Mouse (Mus musculus) left cerebral cortex, adult 8-10 months (tissue): ENCODE data around the gene Gbp2b. TPM values are rescaled to one million over a fixed set of nuclear protein-coding genes. Genes with fewer than 3 reads are reported as not detected.
"Not testable (repeated sequence)": the region's sequence is repeated elsewhere in the genome, so short reads cannot be mapped to it uniquely, and the experiment has no call there.

Experiments used
- DNase-seq, 2 experiments: peaks; one replicate each; pipeline ENCODE4 v3.0.0; 2022; ENCODE audit warnings: low spot score in 2 of 2
- total RNA-seq, 4 experiments: library from RNA; stranded (reverse); gene quantifications; 2 replicates each; pipeline ENCODE4 v1.2.4; 2022

Gbp2b gene
- not detected for total RNA-seq

GRCm38 (mm10) chr3:142594547-142594946 is at the start of gene Gbp2b:
Gene Gbp2b, plus strand, starts transcription at chr3:142594847.
- DNase-seq, result no peak

- no peak for DNase-seq
These were observed 48.0 kb upstream of the Gbp2b start for GRCm38 (mm10) chr3:142546690-142547089.

DNA sequence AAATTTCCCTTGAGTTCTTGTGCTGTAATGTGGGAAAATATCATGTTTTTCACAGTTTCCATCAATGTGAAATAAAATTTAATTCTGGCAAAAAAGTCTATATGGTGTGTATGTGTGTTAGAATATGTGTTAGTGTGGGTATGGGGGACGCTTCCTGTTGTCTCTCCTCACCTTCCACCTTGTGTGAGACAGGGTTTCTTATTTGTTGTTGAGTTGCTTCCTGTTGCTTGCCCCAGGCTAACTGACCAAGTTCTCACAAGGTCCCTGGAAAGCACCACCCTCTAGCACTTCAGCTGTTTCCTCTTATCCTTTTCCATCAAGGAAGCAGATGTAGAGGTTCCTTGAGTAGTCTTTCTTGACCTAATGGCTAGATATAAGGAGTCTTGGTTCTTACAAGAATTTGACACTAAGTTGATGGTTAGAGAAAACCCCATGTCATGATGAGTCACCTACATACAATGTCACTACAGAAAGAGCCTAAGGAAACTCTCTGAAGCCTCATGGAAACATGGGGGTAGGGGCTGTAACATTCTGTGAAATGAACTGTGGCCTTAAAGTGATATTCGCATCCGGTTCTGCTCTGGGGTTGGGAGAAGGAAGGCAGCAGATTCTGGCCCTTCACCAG is 44.5 kb upstream of the Gbp2b start:
- no peak for DNase-seq

GRCm38 (mm10) chr3:142554601-142555000 is 40.0 kb upstream of the Gbp2b start:
- no peak for DNase-seq

DNA sequence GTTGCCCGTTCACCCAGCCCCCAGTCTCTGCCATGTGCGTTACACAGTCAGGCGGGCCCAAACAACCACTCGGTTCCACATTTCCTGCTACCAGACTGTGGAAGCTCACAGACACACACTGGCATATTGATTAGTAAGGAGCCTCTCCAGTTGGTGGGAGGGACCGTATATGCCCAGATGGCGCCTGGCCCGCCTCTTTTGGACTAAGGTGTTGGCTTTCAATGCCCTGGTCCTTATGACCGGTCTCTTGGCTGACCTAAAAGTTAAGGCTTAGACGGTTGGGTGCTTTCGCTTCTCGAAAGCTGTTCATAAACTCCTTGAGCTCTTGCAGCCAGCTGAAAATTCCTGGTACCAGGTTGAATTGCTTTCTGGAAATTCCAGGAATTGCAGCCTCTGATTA is 39.0 kb upstream of the Gbp2b start:
- no peak for DNase-seq

DNA sequence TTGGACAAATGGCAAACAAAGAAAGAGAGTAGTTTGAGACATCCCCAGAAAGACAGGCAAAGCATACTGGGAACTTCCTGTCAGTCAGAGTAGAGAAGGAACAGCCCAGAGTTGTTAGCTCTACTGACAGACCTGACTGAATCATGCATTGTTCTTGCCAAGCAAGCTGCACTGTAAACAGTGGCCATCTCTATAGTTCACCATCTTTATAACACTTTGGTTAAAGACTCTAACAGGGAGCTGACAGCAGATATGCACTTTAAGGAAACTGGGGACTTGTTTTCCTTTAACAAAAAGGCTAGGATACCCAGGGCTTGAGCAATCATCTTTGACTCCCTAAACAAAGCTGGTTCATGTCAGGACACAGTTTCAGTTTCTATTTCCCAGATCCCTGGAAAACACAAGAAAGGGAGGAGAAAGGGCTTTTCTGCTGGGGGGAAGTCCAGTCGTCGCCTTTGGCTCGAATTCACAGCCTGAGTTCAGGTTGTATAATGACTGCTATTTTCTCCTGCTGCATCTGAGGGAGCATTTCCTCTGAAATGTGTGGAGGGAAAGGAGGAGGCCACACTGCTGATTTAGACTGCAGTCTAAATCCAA is 34.9 kb upstream of the Gbp2b start, which contains the start of gene Gbp3:
Gene Gbp3, plus strand, starts transcription at position 395 of the 597 bp plus-strand sequence.
- DNase-seq, result no peak

GRCm38 (mm10) chr3:142560296-142560948 is 34.2 kb upstream of the Gbp2b start:
- DNase-seq, result peak; percentile 46 to 68

DNA sequence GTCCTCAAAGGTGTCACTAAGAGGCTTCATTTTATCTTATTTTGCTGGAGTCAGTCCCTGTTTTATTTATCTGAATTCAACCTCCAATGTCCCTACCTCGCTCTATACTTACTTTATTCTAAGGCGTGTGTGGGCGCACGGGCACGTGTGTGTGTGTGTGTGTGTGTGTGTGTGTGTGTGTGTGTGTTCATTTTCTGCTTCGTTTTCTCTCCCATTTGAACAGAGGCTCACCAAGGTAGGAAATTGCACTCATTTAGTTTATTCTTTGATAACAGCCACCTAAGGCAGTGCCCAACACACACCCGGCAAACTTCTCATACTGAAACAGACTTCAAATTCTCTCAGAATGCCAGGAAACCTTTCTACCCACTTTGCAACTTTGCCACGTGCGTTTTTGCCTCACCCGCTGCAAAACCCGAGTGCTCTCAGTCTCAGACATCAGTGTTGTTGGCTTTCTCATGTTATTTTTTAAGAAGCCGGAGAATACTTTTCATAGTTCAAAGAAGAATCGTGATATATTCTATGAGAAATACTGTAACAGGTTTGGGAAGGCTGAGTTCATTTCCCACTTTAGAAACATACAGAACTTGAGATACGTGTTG is 33.5 kb upstream of the Gbp2b start:
- no peak for DNase-seq

GRCm38 (mm10) chr3:142561666-142562065 is 33.0 kb upstream of the Gbp2b start:
- DNase-seq, result no peak

DNA sequence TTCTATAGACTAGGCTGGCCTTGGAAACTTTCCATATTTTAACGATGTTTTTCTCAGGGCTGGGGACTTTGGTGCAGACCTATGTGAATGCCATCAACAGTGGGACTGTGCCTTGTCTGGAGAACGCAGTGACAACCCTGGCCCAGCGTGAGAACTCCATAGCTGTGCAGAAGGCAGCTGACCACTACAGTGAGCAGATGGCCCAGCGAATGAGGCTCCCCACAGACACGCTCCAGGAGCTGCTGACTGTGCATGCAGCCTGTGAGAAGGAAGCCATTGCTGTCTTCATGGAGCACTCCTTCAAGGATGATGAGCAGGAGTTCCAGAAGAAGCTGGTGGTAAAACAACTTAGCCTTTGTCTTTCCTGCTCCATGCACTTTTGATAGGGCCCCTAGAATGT is 27.2 kb upstream of the Gbp2b start:
- DNase-seq, result not testable (repeated sequence)

GRCm38 (mm10) chr3:142570738-142571137 is 23.9 kb upstream of the Gbp2b start:
- no peak for DNase-seq

DNA sequence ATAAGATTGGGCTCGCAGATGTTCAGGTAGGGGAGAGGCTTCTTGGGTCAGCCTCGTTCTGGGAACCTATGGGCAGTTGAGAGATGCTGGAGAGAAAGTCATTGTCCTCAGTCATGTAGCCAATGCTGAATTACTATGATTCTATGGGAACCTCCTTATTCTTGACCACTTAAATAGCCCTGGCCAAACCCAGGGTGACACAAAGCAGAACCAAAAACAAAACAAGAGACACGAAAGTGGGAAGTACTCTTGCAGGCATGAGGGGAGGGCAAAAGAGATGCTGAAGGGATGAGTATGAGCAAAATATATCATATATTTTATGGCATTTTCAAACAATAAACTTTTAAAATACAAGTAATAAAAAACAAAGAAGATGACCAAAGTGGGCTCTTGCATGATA is 17.5 kb upstream of the Gbp2b start:
- no peak for DNase-seq

DNA sequence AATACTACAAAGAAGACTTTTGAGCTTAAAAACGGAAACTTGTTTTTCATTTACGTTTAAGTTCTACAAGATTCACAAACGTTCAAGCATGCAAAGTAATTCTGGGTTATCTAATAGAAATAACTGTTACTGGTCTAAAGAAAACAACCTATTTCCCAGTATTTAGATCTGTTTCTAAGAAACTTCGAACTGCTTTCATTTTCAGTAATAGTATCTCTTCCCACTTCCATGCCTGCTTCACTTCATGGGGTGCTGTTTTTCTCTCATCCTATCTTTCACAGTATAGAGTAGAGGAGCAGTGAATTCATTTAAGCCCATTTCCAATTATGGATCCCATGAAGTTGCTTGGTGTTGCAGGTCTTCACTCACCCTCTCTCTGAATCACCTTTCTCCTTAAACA is 16.3 kb upstream of the Gbp2b start:
- no peak for DNase-seq

GRCm38 (mm10) chr3:142583067-142583466 is 11.6 kb upstream of the Gbp2b start:
- DNase-seq, result no peak

DNA sequence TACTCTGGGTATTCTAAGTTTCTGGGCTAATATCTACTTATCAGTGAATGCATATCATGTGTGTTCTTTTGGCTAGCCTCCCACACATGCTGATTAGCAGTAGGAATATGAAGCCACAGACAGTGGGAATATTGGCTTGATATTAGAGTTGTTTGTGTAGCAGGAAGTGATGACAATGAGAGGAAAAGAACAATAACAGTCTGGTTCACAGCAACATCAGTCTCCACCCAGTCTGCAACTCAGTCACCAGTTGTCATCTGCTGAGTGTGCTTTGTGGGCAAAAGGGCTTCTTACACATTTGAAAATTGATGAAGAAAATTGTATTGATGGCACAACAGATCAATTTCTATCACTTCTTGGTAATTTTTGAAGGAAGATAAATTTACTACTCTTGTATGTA is 7.3 kb upstream of the Gbp2b start:
- DNase-seq, result no peak

DNA sequence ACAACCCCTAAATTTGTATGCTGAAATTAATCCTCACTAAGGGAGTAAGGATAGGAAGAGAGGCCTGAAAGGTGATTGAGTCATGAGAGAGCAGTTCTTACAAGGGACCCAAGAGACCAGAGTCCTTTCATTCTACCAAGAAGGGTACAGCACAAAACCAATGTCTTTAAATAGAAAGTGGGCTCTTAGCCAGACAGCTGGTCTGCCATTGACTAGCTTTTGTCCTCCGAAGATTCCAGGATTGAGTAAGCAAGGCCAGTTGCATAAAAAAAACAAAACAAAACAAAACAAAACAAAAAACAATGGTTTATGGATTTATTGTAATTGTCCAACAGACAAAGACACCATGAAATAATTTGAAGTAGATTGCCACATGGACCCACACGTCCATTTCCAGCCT is 5.8 kb upstream of the Gbp2b start:
- no peak for DNase-seq

GRCm38 (mm10) chr3:142590431-142591067 is 4.1 kb upstream of the Gbp2b start:
- DNase-seq, result no peak

GRCm38 (mm10) chr3:142597923-142598322 is 3.3 kb downstream of the Gbp2b start:
- no peak for DNase-seq

DNA sequence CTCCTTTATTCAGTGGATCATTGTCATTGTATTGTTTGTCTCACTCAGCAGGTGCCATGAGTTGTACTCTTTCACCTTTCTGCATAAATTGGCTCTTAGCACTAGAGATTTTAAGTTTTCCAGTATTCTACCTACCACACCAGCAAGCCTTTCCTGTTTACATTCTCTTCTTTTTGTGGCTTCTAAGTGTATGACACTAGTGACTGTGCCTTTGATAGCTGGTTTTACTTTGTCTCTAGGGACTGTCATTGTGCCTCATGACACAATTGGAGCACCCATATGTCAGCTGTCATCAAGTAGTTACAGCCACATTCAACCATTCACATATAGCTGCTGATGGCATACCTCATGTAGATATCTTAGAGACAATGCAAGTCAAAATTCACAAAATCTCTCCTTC is 7.0 kb downstream of the Gbp2b start:
- no peak for DNase-seq

DNA sequence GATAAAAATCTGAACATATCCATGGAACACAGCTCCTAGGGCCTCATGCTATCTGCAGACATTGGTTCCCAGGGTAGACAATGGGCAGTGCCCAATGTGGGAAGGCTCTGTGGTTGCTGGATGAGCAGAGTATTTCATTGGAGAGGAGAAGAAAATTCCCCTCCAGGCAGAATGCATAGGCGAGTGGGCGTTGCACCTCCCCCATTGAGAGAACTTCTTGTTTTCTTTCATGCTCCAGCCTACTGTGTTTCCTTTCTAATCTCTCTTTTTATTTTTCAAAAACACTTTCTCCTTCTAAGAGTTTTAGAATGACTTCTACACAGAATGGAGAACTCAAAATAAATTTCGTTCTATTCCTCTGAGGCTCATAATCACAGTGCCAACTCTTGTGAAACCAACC is 24.0 kb downstream of the Gbp2b start:
- DNase-seq, result no peak

DNA sequence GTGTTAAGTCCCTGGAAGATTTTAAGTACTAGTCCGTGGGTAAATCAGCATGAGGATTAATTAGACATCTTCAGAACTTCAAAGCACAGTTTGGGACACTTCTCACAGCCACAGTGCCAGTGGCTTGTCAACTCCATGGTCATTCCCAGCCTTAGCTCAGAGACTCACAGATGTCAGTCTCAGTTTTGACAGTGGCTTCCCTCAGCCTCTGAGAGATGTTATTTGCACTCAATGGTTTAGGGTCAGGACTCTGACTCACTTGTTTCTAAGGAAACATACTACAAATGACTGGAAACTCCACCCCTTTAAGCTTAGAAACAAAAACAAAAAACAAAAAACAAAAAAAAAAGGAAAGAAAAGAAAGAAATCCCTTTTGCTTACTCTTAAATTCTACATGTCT is 25.0 kb downstream of the Gbp2b start:
- DNase-seq, result no peak
